Mouse (Mus musculus) layer of hippocampus, adult 8-10 months (tissue): Measurements from ENCODE around the gene Prkaa1. TPM values are rescaled to one million over a fixed set of nuclear protein-coding genes. Genes with fewer than 3 reads are reported as not detected.
A peak's percentile ranks its signal among the peaks of the same experiment; 100 is the strongest.

ENCODE experiments used
- DNase-seq, 2 experiments: peaks; one replicate each; pipeline ENCODE4 v3.0.0; 2022; ENCODE audit warnings: low spot score in 2 of 2
- total RNA-seq, 4 experiments: library from RNA; stranded (reverse); gene quantifications; 2 replicates each; pipeline ENCODE4 v1.2.4; 2022

Prkaa1 gene
- 10 to 100 TPM; 24.6 to 25.5 (median 24.8) TPM for total RNA-seq

DNA sequence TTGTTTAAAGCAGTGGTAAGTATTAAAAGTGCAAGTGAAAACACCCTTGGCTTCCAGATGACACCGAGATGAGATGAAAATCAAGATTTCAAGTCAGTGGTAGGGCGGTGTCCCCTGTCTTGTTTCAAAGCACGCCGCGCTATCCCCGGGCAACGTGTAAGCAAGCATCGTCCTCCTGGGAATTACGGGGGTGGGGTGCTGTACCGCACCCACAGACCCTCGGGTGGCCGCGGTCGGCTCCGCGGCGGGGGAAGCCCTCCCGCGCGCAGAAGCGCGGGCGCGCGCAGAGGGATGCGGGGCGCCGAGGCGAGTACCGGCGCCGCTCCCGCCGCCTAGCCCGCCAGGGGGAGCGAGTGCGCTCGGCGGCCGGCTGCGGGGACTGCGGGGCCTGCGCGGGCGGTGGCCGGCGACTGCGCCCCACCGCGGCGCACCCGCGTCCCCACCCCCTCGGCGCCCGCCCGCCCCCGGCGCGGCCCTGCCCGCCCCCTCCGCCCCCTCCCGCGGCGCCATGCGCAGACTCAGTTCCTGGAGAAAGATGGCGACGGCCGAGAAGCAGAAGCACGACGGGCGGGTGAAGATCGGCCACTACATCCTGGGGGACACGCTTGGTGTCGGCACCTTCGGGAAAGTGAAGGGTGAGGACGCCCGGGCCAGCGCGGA, at the start of gene Prkaa1:
Prkaa1 (plus strand) TSS at position 501 of the 660 bp plus-strand sequence.
- peak in 1 of 2 experiments; percentile 36 for DNase-seq

DNA sequence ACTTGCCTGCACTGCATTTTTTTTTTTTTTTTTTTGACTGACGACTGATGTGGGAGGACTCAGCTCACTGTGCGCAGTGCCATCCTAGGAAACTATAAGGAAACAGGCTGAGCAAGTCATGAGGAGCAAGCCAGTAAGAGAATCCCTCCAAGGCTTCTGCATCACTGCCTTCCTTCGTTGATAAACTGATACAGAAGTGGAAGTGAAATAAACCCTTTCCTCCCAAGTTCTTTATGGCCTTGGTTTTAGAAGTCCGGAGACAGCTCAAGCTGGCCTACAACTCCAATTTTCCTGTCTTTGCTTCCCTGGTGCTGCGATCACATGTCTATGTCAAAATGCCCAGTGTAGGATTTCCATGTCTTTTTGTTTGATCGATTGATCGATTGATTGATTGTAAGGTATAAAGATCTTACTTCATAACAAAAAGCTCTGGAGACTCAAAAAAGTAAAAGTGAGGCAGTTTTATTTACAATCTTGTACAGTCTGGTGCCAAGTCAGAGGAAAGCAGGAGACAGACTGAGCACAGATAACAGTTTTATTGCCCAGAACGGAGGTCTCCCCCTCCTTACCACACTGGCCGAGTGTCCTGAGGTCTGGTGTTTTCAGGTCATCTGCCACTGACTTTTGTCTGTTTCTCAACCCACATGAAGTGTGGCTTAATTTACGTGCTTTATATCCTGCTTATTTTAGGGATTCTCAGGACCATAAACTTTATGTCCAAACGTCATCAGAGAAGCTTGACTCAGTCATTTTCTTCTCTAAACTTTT, 47.9 kb upstream of the Prkaa1 start:
- no peak for DNase-seq

- DNase-seq: no peak
Observed at GRCm38 (mm10) chr15:5097376-5097775, 46.3 kb upstream of the Prkaa1 start.

- peak in 1 of 2 experiments; percentile 44 for DNase-seq
Observed at GRCm38 (mm10) chr15:5102312-5102711, 41.3 kb upstream of the Prkaa1 start.

- no peak for DNase-seq
Observed at GRCm38 (mm10) chr15:5105891-5106290, 37.8 kb upstream of the Prkaa1 start.

- DNase-seq: no peak
Observed at GRCm38 (mm10) chr15:5106293-5106692, 37.4 kb upstream of the Prkaa1 start.

GRCm38 (mm10) chr15:5107686-5108654, 35.7 kb upstream of the Prkaa1 start, which contains the start of gene Card6:
Gene Card6 (minus strand): TSS chr15:5108539.
- DNase-seq: peak in 1 of 2 experiments; percentile 32

GRCm38 (mm10) chr15:5108655-5109040, 35.0 kb upstream of the Prkaa1 start:
- DNase-seq: no peak

GRCm38 (mm10) chr15:5112651-5113050, 31.0 kb upstream of the Prkaa1 start:
- DNase-seq: no peak

GRCm38 (mm10) chr15:5115173-5115572, 28.5 kb upstream of the Prkaa1 start:
- DNase-seq: no peak

GRCm38 (mm10) chr15:5116270-5117030, 27.2 kb upstream of the Prkaa1 start, which contains the start of gene Rpl37:
Gene Rpl37 (plus strand): TSS chr15:5116645.
- DNase-seq: peak; percentile 97 to 98

- DNase-seq: no peak
Observed at GRCm38 (mm10) chr15:5117031-5117601, 26.5 kb upstream of the Prkaa1 start.

- no peak for DNase-seq
Observed at GRCm38 (mm10) chr15:5118626-5119025, 25.0 kb upstream of the Prkaa1 start.

- no peak for DNase-seq
Observed at GRCm38 (mm10) chr15:5119192-5119591, 24.5 kb upstream of the Prkaa1 start.

DNA sequence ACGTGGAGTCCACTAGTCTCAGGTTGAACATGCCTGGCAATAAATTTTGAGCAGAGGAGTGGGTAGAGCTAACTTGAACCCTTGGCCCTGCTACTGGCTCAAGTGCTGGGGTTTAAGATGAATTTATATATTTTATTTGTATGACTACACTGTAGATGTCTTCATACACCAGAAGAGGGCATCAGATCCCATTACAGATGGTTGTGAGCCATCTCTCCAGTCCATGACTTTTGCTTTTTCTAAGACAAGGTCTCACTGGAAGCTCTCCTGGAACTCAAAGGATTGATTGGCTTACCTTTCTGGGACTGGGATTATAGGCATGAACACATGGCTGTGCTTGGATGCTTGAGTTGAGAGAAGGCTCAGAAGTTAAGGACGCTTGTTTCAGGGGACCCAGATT, 24.0 kb upstream of the Prkaa1 start:
- no peak for DNase-seq

DNA sequence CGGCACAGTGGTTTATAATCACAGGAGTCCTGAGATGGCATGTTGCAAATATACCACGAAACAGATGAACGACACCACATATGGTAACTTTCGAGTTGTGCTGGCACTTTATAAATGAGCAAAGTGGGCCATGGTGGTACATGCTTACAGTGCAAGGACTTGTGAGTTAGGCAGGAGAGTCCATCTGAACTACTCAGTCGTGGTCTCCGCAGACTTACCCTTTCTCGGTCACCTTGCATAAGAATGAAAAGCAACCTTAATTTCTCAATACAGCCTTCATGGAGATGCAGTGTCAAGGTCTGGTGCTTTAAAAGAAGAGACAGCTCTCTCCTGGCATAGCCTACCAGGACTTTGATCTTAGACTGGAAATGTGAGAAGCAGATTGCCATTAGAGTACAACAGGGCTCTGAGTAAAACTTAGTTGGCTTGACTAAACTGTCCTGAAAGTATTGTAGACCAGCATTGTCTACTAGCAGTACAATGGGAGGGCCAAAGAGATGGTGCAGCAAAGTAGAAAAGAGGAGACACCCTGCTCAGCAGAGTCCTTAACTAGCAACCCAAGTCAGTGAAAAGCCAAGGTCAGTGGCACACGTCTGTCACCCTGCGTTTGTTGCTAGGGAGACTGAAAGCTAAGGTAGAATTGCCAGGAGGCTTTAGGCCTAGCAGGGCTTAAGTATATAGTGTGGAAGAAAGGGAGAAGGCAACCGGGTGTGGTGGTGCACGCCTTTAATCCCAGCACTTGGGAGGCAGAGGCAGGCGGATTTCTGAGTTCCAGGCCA, 21.9 kb upstream of the Prkaa1 start:
- no peak for DNase-seq

DNA sequence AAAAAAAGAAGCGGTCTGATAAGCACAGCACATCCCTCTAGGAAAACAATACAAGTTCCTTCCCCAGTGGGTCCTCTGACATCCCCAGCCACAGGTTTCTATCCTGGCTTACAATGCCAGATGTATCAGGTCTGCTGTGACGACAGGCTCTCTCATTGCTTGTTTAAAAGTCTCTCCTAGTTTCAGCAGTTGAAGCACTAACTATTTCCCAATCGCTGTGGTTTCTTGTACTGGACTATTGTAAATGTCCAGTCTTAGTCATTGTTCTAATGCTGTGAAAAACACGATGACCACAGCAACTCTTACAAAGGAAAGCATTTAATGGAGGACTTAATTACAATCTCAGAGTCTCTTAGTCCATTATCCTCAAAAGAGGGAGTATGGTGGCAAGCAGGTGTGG, 17.2 kb upstream of the Prkaa1 start:
- no peak for DNase-seq

DNA sequence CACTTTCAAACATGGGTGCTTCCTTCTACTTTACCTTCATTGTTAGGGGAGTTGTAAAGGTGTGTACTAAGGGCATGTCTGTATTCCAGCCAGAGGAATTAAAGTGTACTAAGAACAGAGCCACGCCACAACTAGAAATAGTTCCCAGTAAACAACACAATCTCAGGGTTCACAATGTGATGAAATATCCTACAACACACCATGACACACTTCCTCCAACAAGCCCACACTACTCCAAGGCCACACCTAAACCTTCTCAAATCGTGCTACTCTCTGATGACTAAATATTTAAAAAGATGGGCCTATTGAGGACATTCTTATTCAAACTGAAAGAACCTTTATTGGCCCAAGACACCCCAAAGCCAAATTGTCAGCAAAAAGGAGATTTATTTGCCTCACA, 16.2 kb upstream of the Prkaa1 start:
- DNase-seq: no peak

GRCm38 (mm10) chr15:5128176-5128940, 15.3 kb upstream of the Prkaa1 start:
- no peak for DNase-seq
